Mouse (Mus musculus) brain, embryonic 14.5 days (tissue): ENCODE data around the gene Gimd1.

Source experiments
- CTCF ChIP-seq: fragments of 200-500 bp; IDR thresholded peaks from 2 replicates; pipeline ENCODE4 v1.5.1; 2012; ENCODE audit warnings: inconsistent platforms, mild to moderate bottlenecking, moderate library complexity, borderline replicate concordance; ENCODE audit not compliant: insufficient read depth, insufficient read length; ENCODE audit errors: extremely low read depth
- POLR2A ChIP-seq: fragments of 200-500 bp; IDR thresholded peaks from 2 replicates; pipeline ENCODE4 v1.6.1; 2012; ENCODE audit warnings: mild to moderate bottlenecking, inconsistent platforms, borderline replicate concordance; ENCODE audit not compliant: poor library complexity, insufficient read depth, insufficient read length, severe bottlenecking; ENCODE audit errors: extremely low read depth

- TF ChIP-seq CTCF (no peak), POLR2A (no peak)
These were observed 20.6 kb downstream of the Gimd1 start for GRCm38 (mm10) chr3:132650191-132650590.
